Mouse (Mus musculus) R1 (cell line): ENCODE measurements around the gene Apol11a.
A peak's percentile ranks its signal among the peaks of the same experiment; 100 is the strongest.
"Not testable (repeated sequence)": the region's sequence is repeated elsewhere in the genome, so short reads cannot be mapped to it uniquely, and the experiment has no call there.

Experiments
- DNase-seq: peaks from one replicate; pipeline ENCODE4 v3.0.0-alpha.2; 2018; ENCODE audit warnings: low read depth, low spot score

The Apol11a gene

DNA sequence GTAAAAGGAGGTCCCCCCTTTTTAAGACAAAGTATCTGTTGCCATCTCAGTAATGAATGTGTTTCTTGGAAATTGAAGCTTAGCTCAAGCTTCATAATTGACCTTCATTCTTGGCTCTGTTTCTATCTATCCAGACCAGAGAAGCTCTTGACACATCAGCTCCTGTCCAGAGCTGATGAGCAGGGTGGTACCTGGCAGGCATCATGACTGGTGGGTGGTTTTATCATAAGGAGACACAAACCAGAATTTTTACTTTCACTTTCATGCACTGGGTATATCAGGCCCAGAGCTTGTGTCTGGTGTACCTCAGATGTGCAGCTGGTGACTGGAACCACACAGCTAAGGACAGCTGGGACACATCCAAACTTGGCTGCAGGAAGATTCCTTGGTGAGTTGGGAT lies at the start of gene Apol11a:
Gene Apol11a, plus strand, starts transcription at position 306 of the 400 bp plus-strand sequence.
- not testable (repeated sequence) for DNase-seq

- peak; percentile 50 for DNase-seq
These were observed 33.2 kb upstream of the Apol11a start for GRCm38 (mm10) chr15:77474699-77475390.

DNA sequence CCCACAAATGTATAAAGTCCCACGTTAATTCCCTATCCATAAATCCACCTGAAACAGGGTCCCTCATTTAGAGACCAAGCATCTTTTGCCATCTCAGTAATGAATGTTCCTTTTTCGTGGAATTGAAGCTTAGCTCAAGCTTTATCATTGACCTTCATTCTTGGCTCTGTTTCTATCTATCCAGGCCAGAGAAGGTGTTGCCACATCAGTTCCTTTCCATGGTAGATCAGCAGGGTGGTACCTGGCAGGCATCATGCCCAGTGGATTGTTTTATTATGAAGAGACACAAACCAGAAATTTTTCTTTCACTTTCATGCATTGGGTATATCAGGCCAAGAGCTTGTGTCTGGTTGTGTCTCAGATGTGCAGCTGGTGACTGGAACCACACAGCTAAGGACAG lies 31.4 kb upstream of the Apol11a start, which contains the start of gene Apol10a:
Gene Apol10a, plus strand, starts transcription at position 355 of the 400 bp plus-strand sequence.
- DNase-seq, result not testable (repeated sequence)

DNA sequence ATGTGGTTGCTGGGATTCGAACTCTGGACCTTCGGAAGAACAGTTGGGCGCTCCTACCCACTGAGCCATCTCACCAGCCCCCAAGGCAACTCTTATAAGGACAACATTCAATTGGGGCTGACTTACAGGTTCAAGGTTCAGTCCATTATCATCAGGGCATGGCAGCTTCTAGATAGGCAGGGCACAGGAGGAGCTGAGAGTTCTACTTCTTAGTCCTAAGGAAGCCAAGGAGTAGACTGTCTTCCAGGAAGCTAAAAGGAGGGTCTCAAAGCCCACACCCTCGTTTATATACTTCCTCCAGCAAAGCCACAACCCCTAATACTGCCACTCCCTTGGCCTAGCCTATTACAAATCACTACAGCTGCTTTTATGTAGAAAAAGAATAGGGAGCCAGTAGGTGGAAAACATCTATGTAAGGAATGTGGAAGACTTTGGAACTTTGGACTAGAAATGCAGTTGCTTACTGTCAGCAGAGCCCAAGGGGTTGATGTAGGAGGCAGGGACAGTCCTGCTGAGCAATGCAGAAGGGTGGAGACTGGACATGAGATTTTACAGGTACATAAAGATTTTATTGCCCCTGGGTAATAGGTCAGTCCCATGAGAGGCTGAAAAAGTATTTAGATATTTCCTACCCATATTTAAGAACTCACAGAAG lies 25.8 kb upstream of the Apol11a start:
- DNase-seq, result no peak

- DNase-seq, result not testable (repeated sequence)
These were observed 14.9 kb upstream of the Apol11a start for GRCm38 (mm10) chr15:77493181-77493580.

- not testable (repeated sequence) for DNase-seq
These were observed 13.4 kb upstream of the Apol11a start for GRCm38 (mm10) chr15:77494694-77495093.

DNA sequence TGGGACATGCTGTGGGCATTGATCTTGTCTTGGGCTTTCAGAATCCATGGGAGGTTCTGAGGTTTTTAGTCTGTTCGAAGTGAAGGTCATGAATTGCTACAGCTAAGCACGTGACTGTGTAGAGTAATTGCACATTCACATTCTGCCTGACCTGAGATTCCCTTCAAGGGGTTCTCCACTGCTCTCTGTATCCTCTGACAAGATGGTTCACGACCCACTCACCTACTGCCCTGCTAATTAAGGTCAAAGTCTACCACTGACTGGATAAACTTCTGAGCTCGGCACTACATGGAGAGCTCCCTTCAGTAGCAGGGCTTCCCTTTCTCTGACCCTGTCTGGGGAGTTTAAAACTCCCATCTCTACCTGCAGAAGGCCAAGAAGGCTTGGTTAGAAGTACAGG lies 12.5 kb downstream of the Apol11a start:
- DNase-seq, result not testable (repeated sequence)

DNA sequence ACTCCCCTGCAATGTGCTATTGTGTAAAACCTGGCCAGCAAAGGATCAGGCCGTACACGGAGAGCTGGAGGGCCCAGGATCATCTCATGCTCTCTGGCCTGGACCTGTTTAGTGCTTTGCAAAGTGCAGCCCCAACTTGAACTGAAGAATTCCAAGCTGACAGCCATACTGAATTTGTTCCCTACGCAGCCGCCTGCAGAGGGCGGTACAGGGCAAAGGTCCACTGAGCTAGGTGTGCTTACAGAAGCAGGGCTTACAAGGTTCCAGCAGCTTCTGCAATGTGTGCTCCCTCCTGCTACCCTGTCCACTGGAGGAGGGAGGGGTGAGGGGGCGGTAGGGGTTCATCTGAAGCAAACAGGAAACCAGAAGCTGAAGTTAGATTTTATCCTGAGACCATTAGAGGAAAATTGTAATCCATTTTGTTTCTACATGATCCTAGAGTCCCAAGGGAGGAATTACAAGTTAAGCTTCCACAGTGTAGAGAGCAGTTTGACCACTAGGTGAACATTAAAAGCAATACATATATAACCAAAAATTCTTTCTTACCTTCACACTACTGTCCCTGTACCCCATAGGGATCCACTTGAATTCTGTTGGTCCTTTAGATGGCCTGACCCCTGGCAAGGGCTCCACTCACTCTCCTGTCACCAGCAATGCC lies 15.2 kb downstream of the Apol11a start:
- peak; percentile 67 for DNase-seq

DNA sequence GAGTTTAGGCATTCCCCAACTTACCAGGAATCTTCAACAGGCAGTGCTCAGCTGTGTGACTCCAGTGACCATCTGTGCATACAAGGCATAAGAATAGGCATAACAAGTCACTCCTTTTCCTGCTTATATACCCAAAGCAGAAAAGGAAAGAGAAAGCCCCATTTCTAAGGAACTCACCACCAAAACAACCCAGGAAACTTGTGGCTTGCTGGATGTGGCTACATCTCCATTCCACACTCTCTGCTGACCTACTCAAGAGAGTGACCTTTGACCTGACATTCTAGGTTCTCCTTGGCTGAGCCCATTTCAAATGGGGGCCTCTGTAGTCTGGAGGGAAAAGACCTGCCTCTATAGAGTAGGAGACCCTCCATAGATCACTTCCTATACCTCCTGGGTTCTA lies 25.1 kb downstream of the Apol11a start, which contains the start of gene Apol7c:
Gene Apol7c, minus strand, starts transcription at position 101 of the 400 bp plus-strand sequence.
- DNase-seq, result no peak

GRCm38 (mm10) chr15:77539221-77539620 lies 31.1 kb downstream of the Apol11a start:
- DNase-seq, result not testable (repeated sequence)

DNA sequence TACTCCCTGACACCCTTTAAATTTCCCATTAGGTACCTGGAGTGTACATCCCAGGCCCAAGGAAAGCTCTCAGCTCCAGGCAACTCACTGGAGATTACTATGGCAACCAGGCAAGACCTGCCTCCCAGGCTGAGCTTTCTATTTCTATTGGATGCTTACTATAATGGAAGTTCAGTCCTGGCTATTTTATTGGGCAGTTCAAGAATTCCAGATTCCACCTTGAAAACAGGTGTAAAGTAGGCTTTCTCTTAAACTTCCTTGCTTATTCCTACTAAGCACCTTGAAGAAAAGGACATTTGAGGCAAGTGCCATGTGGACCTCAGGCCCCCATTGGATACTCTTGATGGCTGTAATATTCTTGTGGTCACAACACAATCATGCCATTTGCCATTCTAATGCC lies 53.7 kb downstream of the Apol11a start, which contains the start of gene 1700025B11Rik:
Gene 1700025B11Rik, minus strand, starts transcription at position 101 of the 400 bp plus-strand sequence.
- peak; percentile 37 for DNase-seq

GRCm38 (mm10) chr15:77563219-77563618 lies 55.1 kb downstream of the Apol11a start:
- no peak for DNase-seq
